Mouse (Mus musculus) cortical plate, adult 2 months (tissue): Measurements from ENCODE around the gene Ccdc51.

Experiments used
- CTCF ChIP-seq: fragments of 200-500 bp; IDR thresholded peaks from 2 replicates; pipeline ENCODE4 v1.5.1; 2011; ENCODE audit warnings: mild to moderate bottlenecking, control low read depth, low read length; ENCODE audit not compliant: insufficient read depth; ENCODE audit errors: extremely low read depth
- POLR2A ChIP-seq: fragments of 200-500 bp; IDR thresholded peaks from 2 replicates; pipeline ENCODE4 v1.6.1; 2011; ENCODE audit warnings: mild to moderate bottlenecking, low read length, control low read depth; ENCODE audit not compliant: insufficient read depth; ENCODE audit errors: extremely low read depth

DNA sequence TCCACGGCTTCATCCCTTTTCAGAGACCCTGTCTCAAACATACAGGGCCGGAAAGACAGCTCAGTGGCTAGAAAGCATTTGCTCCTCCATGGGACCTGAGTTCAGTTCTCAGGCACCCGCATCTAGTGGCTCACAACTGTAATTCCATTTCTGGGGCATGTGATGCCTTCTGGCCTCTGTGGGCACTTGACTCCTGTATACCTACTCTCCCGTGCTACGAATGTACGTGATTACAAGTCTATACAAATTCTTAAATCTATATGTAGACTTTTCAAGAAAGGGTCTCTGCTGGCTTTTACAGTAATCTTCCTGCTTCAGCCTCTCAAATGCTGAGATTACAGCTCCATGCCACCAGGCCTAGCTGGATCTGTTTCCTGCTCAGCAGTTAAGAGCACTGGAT is 38.7 kb downstream of the Ccdc51 start:
- TF ChIP-seq CTCF (no peak), POLR2A (no peak)
